Mouse (Mus musculus) midbrain, embryonic 12.5 days (tissue): ENCODE results near the gene Acsl5. TPM values are rescaled to one million over a fixed set of nuclear protein-coding genes. Genes with fewer than 3 reads are reported as not detected.

Experiments used
- ATAC-seq: fragments of 200-750 bp; cut with Nextera tagmentation; 2 replicates; pipeline ENCODE4 v1.8.0; 2017; ENCODE audit warnings: low read depth, moderate TSS enrichment, moderate library complexity; ENCODE audit not compliant: low FRiP score
- H3K27ac ChIP-seq: fragments of 300-500 bp; sonication (generic); replicated peaks from 2 replicates; pipeline ENCODE4 v1.5.1; 2016; ENCODE audit warnings: mild to moderate bottlenecking
- H3K27me3 ChIP-seq: fragments of 300-500 bp; sonication (generic); 2 replicates; pipeline ENCODE4 v1.6.1; 2016; ENCODE audit warnings: mild to moderate bottlenecking
- H3K36me3 ChIP-seq: fragments of 300-500 bp; sonication (generic); 2 replicates; pipeline ENCODE4 v1.6.1; 2016
- H3K4me1 ChIP-seq: fragments of 300-500 bp; sonication (generic); 2 replicates; pipeline ENCODE4 v1.6.1; 2016
- H3K4me2 ChIP-seq: fragments of 300-500 bp; sonication (generic); replicated peaks from 2 replicates; pipeline ENCODE4 v1.6.1; 2016; ENCODE audit warnings: mild to moderate bottlenecking, moderate library complexity
- H3K4me3 ChIP-seq: fragments of 300-500 bp; sonication (generic); 2 replicates; pipeline ENCODE4 v1.5.1; 2016; ENCODE audit warnings: mild to moderate bottlenecking
- H3K9ac ChIP-seq: fragments of 300-500 bp; sonication (generic); replicated peaks from 2 replicates; pipeline ENCODE4 v1.6.1; 2016; ENCODE audit warnings: mild to moderate bottlenecking, moderate library complexity
- H3K9me3 ChIP-seq: fragments of 300-500 bp; sonication (generic); 2 replicates; pipeline ENCODE4 v1.6.1; 2016; ENCODE audit warnings: mild to moderate bottlenecking
- WGBS: fragments of 180-500 bp; shearing (Covaris S2); methylation state at CpG from one replicate; pipeline ENCODE4 v1.1.7; 2016; 5-methylcytosine and 5-hydroxymethylcytosine counted together
- polyA plus RNA-seq: library from polyadenylated mRNA; unstranded; fragments of >200 nt; fragmentation: Nextera tagmentation; extraction: Ambion mirVana; gene quantifications from 2 replicates; pipeline ENCODE4 v1.2.1, GENCODE M21; 2016

Acsl5 gene
- polyA plus RNA-seq, 1 experiment from 2014 or later = 13.9 TPM

DNA sequence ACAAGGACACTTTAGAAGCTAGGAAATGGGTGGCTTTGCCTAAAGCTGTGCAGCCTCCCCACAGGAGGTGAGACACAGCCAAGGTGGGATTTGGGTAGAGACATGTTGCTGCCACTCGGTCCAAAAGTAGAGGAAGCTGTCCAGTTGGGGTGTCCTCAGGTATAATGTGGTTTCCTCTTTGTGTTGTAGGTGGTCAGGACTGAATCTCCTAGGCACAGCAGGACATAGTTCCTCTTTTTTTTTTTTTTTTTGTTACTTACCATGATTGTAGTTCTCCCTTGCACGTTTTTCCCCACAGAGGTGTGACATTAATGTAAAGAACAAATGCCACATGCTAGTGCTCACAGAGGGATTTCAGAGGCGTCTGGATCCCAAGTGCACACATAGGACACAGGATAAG, 13.5 kb downstream of the Acsl5 start:
- Histone ChIP-seq H3K36me3 (no peaks in the 10 kb centered on the region), H3K9ac (no peak overlapping the region), H3K4me3 (no peak overlapping the region), H3K9me3 (no peaks in the 10 kb centered on the region), H3K4me1 (peaks cover 4% of the 10 kb centered on the region; the same call in 1 of the 2 replicates), H3K27ac (no peak overlapping the region), H3K4me2 (no peak overlapping the region), H3K27me3 (no peaks in the 10 kb centered on the region)
- WGBS = 79% methylated on average over 3 of the region's 3 CpGs
- ATAC-seq = no peak

GRCm38 (mm10) chr19:55266786-55267185, 15.0 kb downstream of the Acsl5 start:
- Histone ChIP-seq H3K9ac (no peak overlapping the region), H3K4me2 (no peak overlapping the region), H3K4me3 (no peak overlapping the region), H3K9me3 (no peaks in the 10 kb centered on the region), H3K36me3 (no peaks in the 10 kb centered on the region), H3K27ac (no peak overlapping the region), H3K27me3 (no peaks in the 10 kb centered on the region), H3K4me1 (peaks cover 11% of the 10 kb centered on the region; the same call in 1 of the 2 replicates)
- WGBS = 88% methylated on average over 3 of the region's 3 CpGs
- ATAC-seq = no peak

- H3K9ac ChIP-seq = no peak overlapping the region
- 78% methylated on average over 3 of the region's 3 CpGs for WGBS
- no peaks in the 10 kb centered on the region for H3K9me3 ChIP-seq
- H3K27ac ChIP-seq = no peak overlapping the region
- no peak overlapping the region for H3K4me2 ChIP-seq
- no peak overlapping the region for H3K4me3 ChIP-seq
- no peak for ATAC-seq
- H3K4me1 ChIP-seq = peaks cover 11% of the 10 kb centered on the region; the same call in 1 of the 2 replicates
- no peaks in the 10 kb centered on the region for H3K27me3 ChIP-seq
- H3K36me3 ChIP-seq = no peaks in the 10 kb centered on the region
Observed at GRCm38 (mm10) chr19:55268150-55268549, 16.4 kb downstream of the Acsl5 start.

DNA sequence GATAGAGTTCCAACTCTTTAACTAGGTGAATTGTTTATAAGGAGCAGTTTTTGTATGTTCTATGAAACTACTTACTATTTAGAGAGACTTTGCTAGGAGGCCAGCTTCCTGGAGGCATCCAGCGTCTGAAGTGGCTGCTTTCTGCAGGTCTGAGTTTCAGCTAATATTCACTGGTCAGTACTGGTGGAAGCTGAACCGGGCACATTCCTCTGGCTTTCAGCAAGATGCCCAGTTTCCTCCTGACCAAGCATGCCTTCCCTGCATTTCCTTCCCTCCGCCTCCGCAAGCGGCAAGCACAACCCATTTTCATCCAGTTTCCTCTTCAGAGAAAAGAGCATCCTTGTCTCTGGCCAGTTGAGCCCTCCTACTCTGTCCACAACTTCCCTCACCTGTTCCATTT, 17.3 kb downstream of the Acsl5 start:
- Histone ChIP-seq H3K27ac (no peak overlapping the region), H3K27me3 (no peaks in the 10 kb centered on the region), H3K4me2 (no peak overlapping the region), H3K9ac (no peak overlapping the region), H3K36me3 (no peaks in the 10 kb centered on the region), H3K4me1 (peaks cover 11% of the 10 kb centered on the region; the same call in 1 of the 2 replicates), H3K4me3 (no peak overlapping the region), H3K9me3 (no peaks in the 10 kb centered on the region)
- WGBS = 84% methylated on average over 5 of the region's 5 CpGs
- ATAC-seq = no peak

DNA sequence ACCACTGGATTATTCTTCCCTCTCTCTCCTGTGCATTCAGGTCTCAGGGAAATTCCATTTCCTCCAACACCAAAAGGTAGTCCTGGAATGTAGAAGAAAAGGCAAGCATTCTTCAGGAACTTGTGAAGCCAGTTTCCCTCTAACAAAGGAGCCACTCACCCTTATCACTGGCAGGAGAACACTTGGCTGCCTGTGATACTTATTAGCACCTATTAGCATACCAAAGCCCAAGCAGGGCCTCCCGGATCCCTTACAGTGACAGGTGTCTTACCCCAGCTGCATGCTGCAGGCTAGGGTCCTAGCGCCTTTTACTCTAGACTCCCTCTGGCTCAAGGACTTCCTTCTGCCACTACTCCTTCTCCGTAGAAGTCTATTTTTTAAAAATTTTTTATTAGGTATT, 19.7 kb downstream of the Acsl5 start:
- Histone ChIP-seq H3K27ac (no peak overlapping the region), H3K36me3 (no peaks in the 10 kb centered on the region), H3K4me1 (peaks cover 11% of the 10 kb centered on the region; the same call in 1 of the 2 replicates), H3K9me3 (no peaks in the 10 kb centered on the region), H3K4me2 (no peak overlapping the region), H3K27me3 (no peaks in the 10 kb centered on the region), H3K9ac (no peak overlapping the region), H3K4me3 (no peak overlapping the region)
- WGBS = 26% methylated on average over 3 of the region's 3 CpGs
- no peak for ATAC-seq

DNA sequence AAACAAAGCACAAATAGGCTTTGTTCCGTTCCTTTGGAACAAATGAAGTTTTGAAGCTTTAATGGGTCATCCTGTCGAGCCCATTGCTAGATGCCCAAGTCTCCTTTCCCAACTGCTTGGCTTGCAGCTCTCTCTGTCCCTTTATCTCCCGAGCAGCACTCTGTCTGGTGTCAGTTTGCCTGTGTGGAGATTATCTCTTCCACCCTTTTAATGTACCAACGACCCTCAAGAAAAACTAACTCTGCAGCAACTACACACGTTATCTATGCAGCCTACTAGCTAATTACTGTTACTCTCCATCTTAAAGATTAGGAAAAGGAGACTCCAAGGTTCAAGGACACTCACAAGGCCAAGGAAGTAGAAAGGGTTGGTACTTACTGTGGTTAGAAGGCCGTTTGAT, 21.6 kb downstream of the Acsl5 start:
- Histone ChIP-seq H3K9me3 (no peaks in the 10 kb centered on the region), H3K36me3 (no peaks in the 10 kb centered on the region), H3K9ac (no peak overlapping the region), H3K27me3 (no peaks in the 10 kb centered on the region), H3K4me2 (no peak overlapping the region), H3K27ac (no peak overlapping the region), H3K4me1 (peaks cover 11% of the 10 kb centered on the region; the same call in 1 of the 2 replicates), H3K4me3 (no peak overlapping the region)
- no peak for ATAC-seq
- WGBS = 86% methylated on average over 6 of the region's 6 CpGs

- no peak overlapping the region for H3K4me2 ChIP-seq
- no peaks in the 10 kb centered on the region for H3K36me3 ChIP-seq
- H3K27me3 ChIP-seq = no peaks in the 10 kb centered on the region
- H3K9me3 ChIP-seq = no peaks in the 10 kb centered on the region
- ATAC-seq = no peak
- peaks cover 5% of the 10 kb centered on the region; the same call in 1 of the 2 replicates for H3K4me1 ChIP-seq
- 82% methylated on average over 4 of the region's 4 CpGs for WGBS
- no peak overlapping the region for H3K9ac ChIP-seq
- no peak overlapping the region for H3K4me3 ChIP-seq
- no peak overlapping the region for H3K27ac ChIP-seq
Observed at GRCm38 (mm10) chr19:55276100-55276499, 24.4 kb downstream of the Acsl5 start.

GRCm38 (mm10) chr19:55276770-55277169, 25.0 kb downstream of the Acsl5 start:
- 91% methylated on average over 3 of the region's 3 CpGs for WGBS
- Histone ChIP-seq H3K4me3 (no peak overlapping the region), H3K27me3 (no peaks in the 10 kb centered on the region), H3K9ac (no peak overlapping the region), H3K36me3 (no peaks in the 10 kb centered on the region), H3K27ac (no peak overlapping the region), H3K9me3 (no peaks in the 10 kb centered on the region), H3K4me1 (no peaks in the 10 kb centered on the region), H3K4me2 (no peak overlapping the region)
- ATAC-seq = no peak

GRCm38 (mm10) chr19:55284093-55284492, 32.4 kb downstream of the Acsl5 start:
- Histone ChIP-seq H3K36me3 (0 out of 2 replicates have a peak, but pooled peaks cover 6% of the 10 kb centered on the region), H3K27me3 (no peaks in the 10 kb centered on the region), H3K27ac (no peak overlapping the region), H3K4me3 (no peak overlapping the region), H3K9ac (no peak overlapping the region), H3K4me2 (no peak overlapping the region), H3K9me3 (no peaks in the 10 kb centered on the region), H3K4me1 (no peaks in the 10 kb centered on the region)
- no peak for ATAC-seq
- WGBS = 89% methylated on average over 4 of the region's 4 CpGs

GRCm38 (mm10) chr19:55286034-55286433, 34.3 kb downstream of the Acsl5 start:
- Histone ChIP-seq H3K4me2 (no peak overlapping the region), H3K36me3 (0 out of 2 replicates have a peak, but pooled peaks cover 9% of the 10 kb centered on the region), H3K27ac (no peak overlapping the region), H3K4me3 (no peak overlapping the region), H3K4me1 (no peaks in the 10 kb centered on the region), H3K9me3 (no peaks in the 10 kb centered on the region), H3K27me3 (no peaks in the 10 kb centered on the region), H3K9ac (no peak overlapping the region)
- 85% methylated on average over 4 of the region's 4 CpGs for WGBS
- ATAC-seq = no peak

GRCm38 (mm10) chr19:55288974-55289373, 37.2 kb downstream of the Acsl5 start:
- H3K4me1 ChIP-seq = peaks cover 7% of the 10 kb centered on the region
- H3K36me3 ChIP-seq = 0 out of 2 replicates have a peak, but pooled peaks cover 9% of the 10 kb centered on the region
- no peak overlapping the region for H3K27ac ChIP-seq
- no peak for ATAC-seq
- no peak overlapping the region for H3K4me2 ChIP-seq
- no peak overlapping the region for H3K9ac ChIP-seq
- H3K9me3 ChIP-seq = no peaks in the 10 kb centered on the region
- H3K27me3 ChIP-seq = no peaks in the 10 kb centered on the region
- no peak overlapping the region for H3K4me3 ChIP-seq

DNA sequence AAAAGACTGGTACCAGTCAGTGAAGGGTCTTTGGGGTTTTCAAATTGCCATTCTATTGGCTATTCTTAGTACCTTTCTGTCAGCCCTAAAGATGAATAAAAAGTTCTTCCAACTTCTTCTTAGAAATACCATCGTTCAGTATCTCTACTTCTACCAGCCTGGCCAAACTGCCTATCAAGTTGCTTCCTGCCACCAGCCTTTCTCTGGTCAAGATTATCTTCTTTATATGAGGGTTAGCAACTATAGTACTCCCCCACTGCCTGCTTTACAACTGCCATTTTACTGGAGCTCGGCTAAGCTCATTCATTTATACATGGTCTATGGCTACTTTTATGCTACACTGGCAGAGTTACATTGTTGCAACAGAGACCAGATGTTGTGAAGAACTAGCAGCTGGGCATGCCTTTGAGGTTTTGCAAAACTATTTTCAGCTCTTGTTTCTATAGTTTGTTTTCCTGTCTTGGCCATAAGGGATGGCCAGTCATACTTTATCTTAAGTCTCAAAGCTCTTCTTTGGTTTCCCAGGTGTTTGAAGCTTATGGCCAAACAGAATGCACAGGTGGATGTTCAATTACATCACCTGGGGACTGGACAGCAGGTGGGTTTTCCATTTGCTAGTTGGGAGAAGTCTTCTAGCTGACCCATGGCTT, 39.0 kb downstream of the Acsl5 start:
- Histone ChIP-seq H3K4me2 (no peak overlapping the region), H3K36me3 (peaks cover 19% of the 10 kb centered on the region; the same call in 1 of the 2 replicates), H3K4me1 (peaks cover 7% of the 10 kb centered on the region), H3K27ac (no peak overlapping the region), H3K4me3 (no peak overlapping the region), H3K27me3 (no peaks in the 10 kb centered on the region), H3K9me3 (no peaks in the 10 kb centered on the region), H3K9ac (no peak overlapping the region)
- ATAC-seq = no peak
- WGBS = 92% methylated on average over 2 of the region's 2 CpGs
